Mouse (Mus musculus): ENCODE measurements around the gene Olfr1123. TPM values are rescaled to one million over a fixed set of nuclear protein-coding genes. Genes with fewer than 3 reads are reported as not detected.

Olfr1123 gene
- total RNA-seq (2021): not detected
- long read RNA-seq, experiment 1: 0 reads
- long read RNA-seq, experiment 2: 0 reads

DNA sequence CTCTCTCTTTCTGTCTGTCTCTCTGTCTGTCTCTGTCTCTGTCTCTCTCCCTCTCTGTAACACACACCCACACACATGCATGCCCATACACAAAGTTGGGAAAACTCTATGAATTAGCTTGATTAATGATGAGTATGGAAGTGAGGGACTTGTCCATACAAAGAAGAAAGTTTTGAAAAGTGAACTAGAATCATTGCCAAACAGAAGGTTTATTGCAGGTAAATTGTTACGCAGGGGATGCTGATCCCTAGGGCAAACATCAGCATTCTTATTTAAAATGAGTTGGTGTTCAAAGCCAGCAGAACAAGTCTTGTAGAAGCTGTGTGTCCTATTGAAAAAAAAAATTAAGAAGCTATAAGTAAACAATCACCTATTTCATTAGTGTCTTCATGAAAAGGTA is at the start of gene Olfr1123:
Gene Olfr1123, plus strand, starts transcription at position 301 of the 400 bp plus-strand sequence.
- no peak for DNase-seq (ENCODE audit: low spot score in 2 of 2)

DNA sequence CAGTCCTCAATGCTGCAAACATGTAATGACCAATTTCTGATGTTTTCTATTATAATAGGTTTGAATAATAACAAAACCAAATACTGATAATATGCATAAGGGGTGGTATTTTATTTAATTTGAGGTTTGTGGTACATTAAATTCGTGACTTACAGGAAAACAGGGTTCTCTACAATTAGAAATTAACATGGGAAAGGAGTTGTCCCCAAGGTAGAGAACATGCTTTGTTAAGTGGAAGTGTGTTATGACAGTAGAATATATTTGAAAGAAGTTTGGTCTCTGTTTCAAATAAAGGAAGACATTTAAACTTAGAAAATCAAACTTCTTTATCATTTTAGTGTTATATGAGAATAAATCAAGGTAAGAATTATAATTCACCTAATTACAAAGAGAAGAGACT is 46.8 kb upstream of the Olfr1123 start, which contains the start of gene Olfr1121:
Gene Olfr1121, plus strand, starts transcription at position 301 of the 400 bp plus-strand sequence.
- DNase-seq (ENCODE audit: low spot score in 2 of 2): no peak

GRCm38 (mm10) chr2:87371726-87372125 is 44.7 kb upstream of the Olfr1123 start:
- DNase-seq (ENCODE audit: low spot score in 2 of 2): no peak

DNA sequence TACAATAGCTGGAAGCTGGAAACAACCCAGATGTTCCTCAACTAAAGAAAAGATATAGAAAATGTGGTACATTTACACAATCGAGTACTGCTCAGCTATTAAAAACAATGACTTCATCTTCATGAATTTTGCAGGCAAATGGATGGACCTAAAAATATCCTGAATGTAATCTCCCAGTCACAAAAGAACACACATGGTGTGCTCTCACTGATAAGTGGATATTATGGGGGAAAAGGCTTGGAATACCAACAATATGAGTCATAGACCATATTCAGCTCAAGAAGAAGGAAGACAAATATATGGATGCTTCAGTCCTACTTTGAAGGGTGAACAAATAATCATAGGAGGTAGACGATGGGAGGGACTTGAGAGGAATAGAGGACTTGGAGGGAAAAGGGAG is 32.5 kb upstream of the Olfr1123 start:
- no peak for DNase-seq (ENCODE audit: low spot score in 2 of 2)

DNA sequence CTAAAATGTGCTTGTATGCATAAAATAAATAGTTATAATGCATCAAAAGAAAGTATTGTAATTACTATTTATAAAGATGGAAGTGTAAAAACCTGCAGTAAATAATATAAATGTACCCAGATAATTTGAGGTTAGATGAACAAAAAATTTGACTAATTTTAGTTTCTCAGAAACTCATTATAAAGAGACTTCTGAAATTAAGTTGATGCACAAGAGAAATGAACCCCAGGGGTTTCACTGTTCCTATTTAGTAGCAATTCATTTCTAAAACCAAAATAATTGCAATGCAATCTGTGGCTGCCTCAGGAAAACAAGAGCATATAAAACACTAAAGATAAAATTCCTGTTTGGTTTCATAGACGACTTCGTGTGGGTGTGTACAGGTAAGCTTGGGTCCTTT is 30.9 kb upstream of the Olfr1123 start, which contains the start of gene Olfr1122:
Gene Olfr1122, plus strand, starts transcription at position 301 of the 400 bp plus-strand sequence.
- no peak for DNase-seq (ENCODE audit: low spot score in 2 of 2)

GRCm38 (mm10) chr2:87393605-87394004 is 22.8 kb upstream of the Olfr1123 start:
- DNase-seq (ENCODE audit: low spot score in 2 of 2): peak in 1 of 2 experiments; percentile 18

- DNase-seq (ENCODE audit: low spot score in 2 of 2): peak in 1 of 2 experiments; percentile 6
Measured at GRCm38 (mm10) chr2:87394686-87395085, 21.7 kb upstream of the Olfr1123 start.

- no peak for DNase-seq (ENCODE audit: low spot score in 2 of 2)
Measured at GRCm38 (mm10) chr2:87429975-87430374, 13.5 kb downstream of the Olfr1123 start, which contains the start of gene Olfr1124. Gene Olfr1124, plus strand, starts transcription at chr2:87430275.

DNA sequence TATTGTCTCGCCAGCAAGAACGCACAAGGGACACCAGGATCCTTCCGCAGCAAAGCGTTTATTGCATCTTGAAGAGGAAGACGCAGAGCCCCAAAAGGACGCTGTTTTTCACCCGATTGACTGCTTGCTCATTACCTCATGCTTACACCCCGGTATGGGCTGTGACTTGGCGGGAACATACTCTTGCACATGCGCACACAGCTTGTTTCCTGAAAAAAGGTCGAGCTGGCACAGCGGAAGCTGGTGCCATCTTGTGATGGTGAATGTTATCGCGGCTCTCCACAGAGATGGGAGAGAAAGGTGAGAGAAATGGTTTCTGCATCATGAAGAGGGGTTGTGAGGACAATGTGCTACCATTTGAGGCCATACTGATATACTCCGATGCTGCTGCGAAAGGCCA is 21.3 kb downstream of the Olfr1123 start:
- no peak for DNase-seq (ENCODE audit: low spot score in 2 of 2)

GRCm38 (mm10) chr2:87453662-87454061 is 37.2 kb downstream of the Olfr1123 start, which contains the start of gene Olfr1126:
Gene Olfr1126, plus strand, starts transcription at chr2:87453962.
- DNase-seq (ENCODE audit: low spot score in 2 of 2): no peak

- DNase-seq (ENCODE audit: low spot score in 2 of 2): no peak
Measured at GRCm38 (mm10) chr2:87461769-87462168, 45.3 kb downstream of the Olfr1123 start.

Other genes starting within 250 kb of the Olfr1123 start
- not detected for gene Olfr1112, start 228.8 kb upstream of the Olfr1123 start, total RNA-seq (2021)
- not detected for gene Olfr1113, start 207.7 kb upstream of the Olfr1123 start, total RNA-seq (2021)
- gene Olfr1115, start 168.6 kb upstream of the Olfr1123 start, total RNA-seq (2021): not detected
- not detected for gene Olfr1116, start 149.1 kb upstream of the Olfr1123 start, total RNA-seq (2021)
- gene Olfr1118, start 109.1 kb upstream of the Olfr1123 start, total RNA-seq (2021): not detected
- gene Olfr1120, start 61.8 kb upstream of the Olfr1123 start, total RNA-seq (2021): not detected
- not detected for gene Olfr1121, start 46.7 kb upstream of the Olfr1123 start, total RNA-seq (2021)
- under 1 TPM in 1 of 2 experiments, not detected in 1; 0.09 TPM for gene Olfr1122, start 30.8 kb upstream of the Olfr1123 start, total RNA-seq (2021)
- gene Olfr1124, start 13.6 kb downstream of the Olfr1123 start, total RNA-seq (2021): not detected
- gene Olfr1126, start 37.3 kb downstream of the Olfr1123 start, total RNA-seq (2021): not detected
- gene Pramel7, start 80.5 kb downstream of the Olfr1123 start, total RNA-seq (2021): not detected
- not detected for gene Pramel6, start 89.9 kb downstream of the Olfr1123 start, total RNA-seq (2021)
- gene Olfr153, start 115.2 kb downstream of the Olfr1123 start, total RNA-seq (2021): not detected
- not detected for gene Olfr1128, start 128.9 kb downstream of the Olfr1123 start, total RNA-seq (2021)
- not detected for gene Olfr1129, start 157.3 kb downstream of the Olfr1123 start, total RNA-seq (2021)
- gene Olfr1130, start 189.6 kb downstream of the Olfr1123 start, total RNA-seq (2021): not detected
- gene Olfr1131, start 210.5 kb downstream of the Olfr1123 start, total RNA-seq (2021): not detected
- not detected for gene Olfr1132, start 220.9 kb downstream of the Olfr1123 start, total RNA-seq (2021)
- gene Olfr1133, start 230.7 kb downstream of the Olfr1123 start, total RNA-seq (2021): not detected
- not detected for gene Olfr1134, start 241.8 kb downstream of the Olfr1123 start, total RNA-seq (2021)

Data from left cerebral cortex, adult 18-20 months (tissue).